Mouse (Mus musculus): ENCODE measurements at regions not wholly inside any gene's neighbourhood (a gene's known extent, or its start where the extent isn't known, plus 50 kb on each side); places are given as distances from the start of the nearest gene placed in this dataset.

DNA sequence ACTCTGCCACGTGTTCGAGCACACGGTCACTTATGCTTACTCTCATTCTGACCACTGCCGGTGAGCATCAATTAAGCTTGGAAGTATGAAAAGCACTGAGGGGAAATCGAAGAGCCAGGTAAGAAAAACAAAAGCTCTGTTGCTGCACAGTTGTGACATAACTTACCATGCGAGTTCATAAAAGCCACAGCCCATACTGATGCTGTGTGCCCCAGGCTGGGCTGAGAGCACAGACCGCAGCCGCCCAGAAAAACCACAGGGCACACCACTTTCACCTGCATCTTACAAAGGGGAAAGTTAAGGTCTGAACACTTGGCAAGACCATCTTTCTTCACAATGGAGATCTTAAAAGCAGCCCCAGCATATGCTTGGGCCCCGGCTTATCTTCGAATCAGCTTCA is 338.2 kb upstream of the Nfe2l3 start:
- H3K4me3 ChIP-seq (ENCODE audit: low read length): no peak overlapping the region
- WGBS: 89% methylated on average over 10 of the region's 10 CpGs
- H3K4me2 ChIP-seq (ENCODE audit: low read depth, low read length): no peak overlapping the region
- ATAC-seq (replicated peaks; ENCODE audit: extremely low read depth, insufficient read depth, low FRiP score): no peak
- no peaks in the 10 kb centered on the region for H3K36me3 ChIP-seq (ENCODE audit: control insufficient read depth, insufficient read depth)
- H3K27me3 ChIP-seq (ENCODE audit: control insufficient read depth, insufficient read depth, low read length): no peaks in the 10 kb centered on the region
- H3K9ac ChIP-seq (ENCODE audit: low read length): no peak overlapping the region
- no peak overlapping the region for H3K27ac ChIP-seq (ENCODE audit: low read length)
- H3K9me3 ChIP-seq (replicated peaks; ENCODE audit: control insufficient read depth, low read length): 0 out of 2 replicates have a peak, but pooled peaks cover 2% of the 10 kb centered on the region
- H3K4me1 ChIP-seq (ENCODE audit: control insufficient read depth, insufficient read depth, low read length): no peaks in the 10 kb centered on the region

DNA sequence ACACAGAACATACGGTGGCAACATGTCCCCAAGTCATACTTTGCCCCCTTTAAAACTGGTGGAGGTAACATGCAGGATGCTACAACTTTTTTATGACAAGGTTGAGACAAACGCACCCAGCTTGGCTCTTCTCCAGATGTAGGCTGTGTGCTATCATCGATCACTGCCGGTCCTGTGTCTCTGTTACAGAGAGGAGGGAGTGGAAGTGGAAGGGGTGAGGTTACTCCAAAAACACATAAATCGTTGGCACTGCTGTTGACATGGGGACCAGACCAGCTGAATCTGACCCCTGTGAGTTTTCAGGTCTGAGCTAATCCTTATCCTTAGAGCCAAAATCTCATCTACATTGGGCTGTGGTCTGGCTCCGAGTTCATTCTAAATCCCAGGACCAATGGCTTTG is 335.0 kb upstream of the Nfe2l3 start:
- H3K9ac ChIP-seq (ENCODE audit: low read length): no peak overlapping the region
- no peaks in the 10 kb centered on the region for H3K4me1 ChIP-seq (ENCODE audit: control insufficient read depth, insufficient read depth, low read length)
- no peak overlapping the region for H3K4me3 ChIP-seq (ENCODE audit: low read length)
- H3K27me3 ChIP-seq (ENCODE audit: control insufficient read depth, insufficient read depth, low read length): no peaks in the 10 kb centered on the region
- H3K9me3 ChIP-seq (replicated peaks; ENCODE audit: control insufficient read depth, low read length): 0 out of 2 replicates have a peak, but pooled peaks cover 2% of the 10 kb centered on the region
- 68% methylated on average over 6 of the region's 6 CpGs for WGBS
- no peaks in the 10 kb centered on the region for H3K36me3 ChIP-seq (ENCODE audit: control insufficient read depth, insufficient read depth)
- H3K4me2 ChIP-seq (ENCODE audit: low read depth, low read length): no peak overlapping the region
- ATAC-seq (replicated peaks; ENCODE audit: extremely low read depth, insufficient read depth, low FRiP score): no peak
- H3K27ac ChIP-seq (ENCODE audit: low read length): no peak overlapping the region

DNA sequence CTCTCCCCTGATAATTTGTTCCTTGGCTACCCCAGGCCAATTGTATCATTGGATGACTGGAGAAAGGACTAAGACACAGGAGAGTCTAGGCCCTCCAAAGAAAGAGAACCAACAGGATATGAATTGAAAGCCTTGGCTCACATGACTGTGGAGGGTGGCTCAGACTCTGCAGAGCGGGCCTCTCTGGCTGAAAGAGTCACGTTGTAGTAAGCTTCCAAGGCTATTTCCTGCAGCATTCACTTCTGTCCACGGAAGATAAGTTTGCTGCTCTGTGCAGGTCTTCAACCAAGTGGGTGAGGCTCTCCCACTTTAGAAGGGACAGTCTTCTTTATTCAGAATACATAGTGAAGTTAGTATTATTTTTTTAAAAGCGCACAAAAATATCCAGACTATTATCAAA is 332.1 kb upstream of the Nfe2l3 start:
- H3K4me1 ChIP-seq (ENCODE audit: control insufficient read depth, insufficient read depth, low read length): no peaks in the 10 kb centered on the region
- H3K9ac ChIP-seq (ENCODE audit: low read length): no peak overlapping the region
- H3K27me3 ChIP-seq (ENCODE audit: control insufficient read depth, insufficient read depth, low read length): no peaks in the 10 kb centered on the region
- ATAC-seq (replicated peaks; ENCODE audit: extremely low read depth, insufficient read depth, low FRiP score): no peak
- H3K36me3 ChIP-seq (ENCODE audit: control insufficient read depth, insufficient read depth): no peaks in the 10 kb centered on the region
- H3K4me3 ChIP-seq (ENCODE audit: low read length): no peak overlapping the region
- 0 out of 2 replicates have a peak, but pooled peaks cover 2% of the 10 kb centered on the region for H3K9me3 ChIP-seq (replicated peaks; ENCODE audit: control insufficient read depth, low read length)
- no peak overlapping the region for H3K27ac ChIP-seq (ENCODE audit: low read length)
- WGBS: 55% methylated on average over 4 of the region's 4 CpGs
- H3K4me2 ChIP-seq (ENCODE audit: low read depth, low read length): no peak overlapping the region

DNA sequence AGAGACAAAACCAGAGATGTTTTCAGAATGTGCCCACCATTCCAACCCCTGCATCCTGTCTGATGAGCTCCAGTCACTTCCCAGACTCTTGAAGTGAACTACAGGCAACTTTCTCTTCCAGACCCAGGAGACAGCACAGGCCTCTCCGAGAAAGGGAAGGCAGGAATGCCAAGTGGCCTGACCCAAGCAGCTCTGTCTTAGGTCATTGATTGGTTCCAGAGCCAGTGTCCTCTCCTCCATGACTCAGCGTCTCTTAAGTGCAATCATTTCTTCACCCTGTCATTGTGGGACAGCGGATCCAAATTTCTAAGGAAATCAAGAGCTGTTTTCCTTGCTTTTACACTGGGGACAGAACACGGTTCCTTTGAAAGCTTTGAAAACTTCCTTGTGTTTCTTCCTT is 329.2 kb upstream of the Nfe2l3 start:
- no peak overlapping the region for H3K9ac ChIP-seq (ENCODE audit: low read length)
- 48% methylated on average over 4 of the region's 4 CpGs for WGBS
- H3K4me1 ChIP-seq (ENCODE audit: control insufficient read depth, insufficient read depth, low read length): peaks cover 2% of the 10 kb centered on the region; the same call in 1 of the 2 replicates
- H3K27me3 ChIP-seq (ENCODE audit: control insufficient read depth, insufficient read depth, low read length): no peaks in the 10 kb centered on the region
- H3K4me2 ChIP-seq (ENCODE audit: low read depth, low read length): no peak overlapping the region
- ATAC-seq (replicated peaks; ENCODE audit: extremely low read depth, insufficient read depth, low FRiP score): no peak
- no peak overlapping the region for H3K27ac ChIP-seq (ENCODE audit: low read length)
- no peaks in the 10 kb centered on the region for H3K36me3 ChIP-seq (ENCODE audit: control insufficient read depth, insufficient read depth)
- H3K4me3 ChIP-seq (ENCODE audit: low read length): no peak overlapping the region
- H3K9me3 ChIP-seq (replicated peaks; ENCODE audit: control insufficient read depth, low read length): 0 out of 2 replicates have a peak, but pooled peaks cover 2% of the 10 kb centered on the region

DNA sequence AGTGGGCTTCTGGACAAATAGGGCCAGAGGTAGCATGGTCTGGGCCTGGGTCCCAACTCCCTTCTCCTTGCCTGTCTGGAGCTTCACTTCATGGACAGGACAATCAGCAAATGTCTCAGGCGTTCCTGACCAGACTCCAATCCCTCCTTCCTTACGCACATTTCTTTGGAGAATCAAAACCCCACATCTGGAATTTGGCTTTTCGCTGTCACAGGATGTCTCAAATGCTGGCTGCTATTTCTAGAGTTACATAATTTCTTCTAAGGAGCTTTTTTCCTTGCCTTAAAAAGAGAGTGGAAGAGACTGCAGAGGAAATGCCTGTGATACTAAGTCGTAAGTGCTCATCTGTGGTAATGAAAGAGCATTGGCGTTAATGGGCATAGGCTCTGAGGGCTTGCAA is 328.1 kb upstream of the Nfe2l3 start:
- Histone ChIP-seq H3K9me3 (replicated peaks; ENCODE audit: control insufficient read depth, low read length) (no peaks in the 10 kb centered on the region), H3K27ac (ENCODE audit: low read length) (no peak overlapping the region), H3K4me1 (ENCODE audit: control insufficient read depth, insufficient read depth, low read length) (peaks cover 12% of the 10 kb centered on the region), H3K9ac (ENCODE audit: low read length) (no peak overlapping the region), H3K4me2 (ENCODE audit: low read depth, low read length) (no peak overlapping the region), H3K36me3 (ENCODE audit: control insufficient read depth, insufficient read depth) (no peaks in the 10 kb centered on the region), H3K27me3 (ENCODE audit: control insufficient read depth, insufficient read depth, low read length) (no peaks in the 10 kb centered on the region), H3K4me3 (ENCODE audit: low read length) (no peak overlapping the region)
- no peak for ATAC-seq (replicated peaks; ENCODE audit: extremely low read depth, insufficient read depth, low FRiP score)
- WGBS: 69% methylated on average over 5 of the region's 5 CpGs

DNA sequence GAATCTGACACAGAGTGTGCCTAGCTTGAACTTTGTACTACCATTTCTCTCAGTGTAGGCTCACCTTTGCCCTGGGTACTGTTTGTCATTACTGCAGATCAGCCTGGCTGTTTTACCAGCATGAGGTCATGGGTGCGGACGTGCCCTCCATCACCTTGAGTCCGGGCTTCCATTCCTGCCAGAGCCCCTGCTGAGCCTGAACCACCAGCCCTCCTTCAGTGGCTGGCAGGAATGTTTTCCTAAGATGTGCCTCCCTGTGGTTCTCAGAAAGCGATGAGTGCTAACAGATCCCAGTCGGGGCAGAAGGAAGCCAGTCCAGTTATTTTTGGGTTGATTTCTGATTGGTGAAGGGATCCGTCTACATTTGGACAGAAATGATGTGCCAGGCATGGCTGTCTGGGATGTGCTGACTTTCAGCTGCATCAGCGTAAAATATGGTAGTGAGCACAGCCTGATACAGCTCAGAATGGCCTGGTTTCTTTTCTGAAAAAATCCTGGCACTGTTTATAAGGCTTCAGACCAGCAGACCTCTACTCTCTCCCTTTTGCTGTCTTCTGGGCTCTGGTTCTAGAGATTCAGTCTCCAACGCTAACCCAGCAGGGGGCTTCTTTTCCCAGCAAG is 324.0 kb upstream of the Nfe2l3 start:
- Histone ChIP-seq H3K9ac (ENCODE audit: low read length) (no peak overlapping the region), H3K4me1 (ENCODE audit: control insufficient read depth, insufficient read depth, low read length) (peaks cover 12% of the 10 kb centered on the region), H3K27me3 (ENCODE audit: control insufficient read depth, insufficient read depth, low read length) (no peaks in the 10 kb centered on the region), H3K36me3 (ENCODE audit: control insufficient read depth, insufficient read depth) (no peaks in the 10 kb centered on the region), H3K9me3 (replicated peaks; ENCODE audit: control insufficient read depth, low read length) (no peaks in the 10 kb centered on the region), H3K27ac (ENCODE audit: low read length) (peak overlapping the region; percentile 63), H3K4me3 (ENCODE audit: low read length) (no peak overlapping the region), H3K4me2 (ENCODE audit: low read depth, low read length) (no peak overlapping the region)
- 17% methylated on average over 8 of the region's 8 CpGs for WGBS
- ATAC-seq (replicated peaks; ENCODE audit: extremely low read depth, insufficient read depth, low FRiP score): peak; percentile 76

DNA sequence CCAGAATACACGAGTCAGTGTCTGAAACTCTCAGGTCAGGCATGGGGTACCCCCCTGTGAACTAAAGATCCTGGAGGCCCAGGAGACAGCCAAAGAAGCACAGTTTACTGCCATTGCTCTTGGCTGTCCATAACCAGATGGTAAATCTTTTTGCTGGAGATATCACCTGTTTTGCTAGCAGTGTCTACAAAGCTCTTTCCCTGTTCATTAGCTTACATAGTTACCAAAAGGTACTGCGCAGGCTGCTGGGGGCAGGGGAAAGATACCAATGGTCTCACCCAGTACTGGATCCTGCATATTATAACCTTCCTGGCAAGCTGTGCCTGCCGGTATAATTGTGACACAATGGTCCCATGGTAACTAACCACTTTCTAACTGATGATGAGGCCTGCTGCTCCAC is 321.9 kb upstream of the Nfe2l3 start:
- peaks cover 12% of the 10 kb centered on the region for H3K4me1 ChIP-seq (ENCODE audit: control insufficient read depth, insufficient read depth, low read length)
- no peaks in the 10 kb centered on the region for H3K36me3 ChIP-seq (ENCODE audit: control insufficient read depth, insufficient read depth)
- H3K4me2 ChIP-seq (ENCODE audit: low read depth, low read length): no peak overlapping the region
- H3K27me3 ChIP-seq (ENCODE audit: control insufficient read depth, insufficient read depth, low read length): no peaks in the 10 kb centered on the region
- WGBS: 87% methylated on average over 3 of the region's 3 CpGs
- ATAC-seq (replicated peaks; ENCODE audit: extremely low read depth, insufficient read depth, low FRiP score): no peak
- H3K4me3 ChIP-seq (ENCODE audit: low read length): no peak overlapping the region
- no peak overlapping the region for H3K27ac ChIP-seq (ENCODE audit: low read length)
- no peaks in the 10 kb centered on the region for H3K9me3 ChIP-seq (replicated peaks; ENCODE audit: control insufficient read depth, low read length)
- H3K9ac ChIP-seq (ENCODE audit: low read length): no peak overlapping the region

DNA sequence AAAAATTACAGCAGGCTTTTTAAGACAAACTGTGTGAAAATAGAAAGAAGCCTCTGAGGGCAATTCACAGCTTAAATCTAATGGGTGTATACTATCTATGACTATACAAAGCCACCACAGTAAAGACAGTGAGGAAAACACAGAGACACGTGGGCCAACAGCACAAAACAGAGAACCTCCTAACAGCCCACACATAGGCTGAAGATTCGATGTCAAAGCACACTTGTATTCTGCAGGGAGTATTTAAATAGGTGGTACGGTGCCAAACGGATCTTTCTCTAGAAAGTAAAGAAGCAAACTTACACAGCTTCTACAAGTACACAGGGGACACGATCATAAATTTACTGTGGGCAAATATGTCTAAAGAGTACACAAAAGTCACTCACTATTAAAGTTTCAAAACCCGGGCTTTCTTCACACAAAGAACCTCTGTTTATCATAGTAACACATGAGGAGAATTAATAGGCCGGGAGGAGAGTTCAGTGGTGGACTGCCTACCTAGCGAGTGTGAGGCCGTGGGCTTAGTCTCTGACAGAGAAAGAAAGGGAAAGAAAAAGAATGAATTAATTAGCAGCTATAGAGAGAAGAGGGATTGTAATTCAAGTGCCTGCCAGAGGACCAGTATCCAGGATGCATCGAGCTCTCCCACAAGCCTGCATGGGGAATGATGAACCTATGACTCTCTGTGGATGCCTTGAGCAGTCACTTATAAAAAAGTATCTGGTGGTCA is 317.7 kb upstream of the Nfe2l3 start:
- no peak overlapping the region for H3K4me3 ChIP-seq (ENCODE audit: low read length)
- H3K4me2 ChIP-seq (ENCODE audit: low read depth, low read length): no peak overlapping the region
- no peaks in the 10 kb centered on the region for H3K9me3 ChIP-seq (replicated peaks; ENCODE audit: control insufficient read depth, low read length)
- ATAC-seq (replicated peaks; ENCODE audit: extremely low read depth, insufficient read depth, low FRiP score): no peak
- WGBS: 82% methylated on average over 10 of the region's 10 CpGs
- H3K4me1 ChIP-seq (ENCODE audit: control insufficient read depth, insufficient read depth, low read length): peaks cover 7% of the 10 kb centered on the region
- no peak overlapping the region for H3K9ac ChIP-seq (ENCODE audit: low read length)
- no peaks in the 10 kb centered on the region for H3K27me3 ChIP-seq (ENCODE audit: control insufficient read depth, insufficient read depth, low read length)
- no peaks in the 10 kb centered on the region for H3K36me3 ChIP-seq (ENCODE audit: control insufficient read depth, insufficient read depth)
- H3K27ac ChIP-seq (ENCODE audit: low read length): no peak overlapping the region

DNA sequence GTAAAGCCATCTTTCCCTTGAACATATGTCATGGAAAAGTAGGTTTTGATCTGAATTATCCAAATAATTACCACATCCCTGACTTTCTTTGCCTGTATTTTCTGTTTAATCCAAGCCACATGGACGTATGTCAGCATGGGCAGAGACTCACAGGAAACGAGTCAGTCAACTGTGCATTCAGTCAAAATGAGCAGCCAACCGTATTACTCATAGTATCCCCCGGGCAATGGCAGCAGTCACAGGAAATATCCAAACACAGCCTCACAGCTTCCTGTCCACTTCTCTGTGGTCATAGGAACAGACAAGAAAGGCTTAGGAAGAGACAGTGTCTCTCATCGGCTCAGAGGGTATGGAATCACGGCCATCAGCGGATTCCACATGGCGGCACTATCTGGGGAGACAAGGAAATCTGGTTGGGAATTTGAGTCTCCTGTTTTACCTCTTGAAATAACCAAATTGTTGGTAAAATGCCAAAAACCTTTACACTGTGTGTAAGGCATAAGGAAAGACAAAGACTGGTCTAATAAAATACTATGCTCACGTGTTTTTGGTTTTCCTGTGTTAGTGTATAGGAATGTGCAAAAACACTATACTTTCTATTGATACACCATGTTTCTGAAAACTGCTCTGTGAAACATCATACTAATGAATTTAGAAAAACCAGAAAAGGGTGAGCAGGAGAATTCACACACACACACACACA is 313.5 kb upstream of the Nfe2l3 start:
- Histone ChIP-seq H3K4me2 (ENCODE audit: low read depth, low read length) (no peak overlapping the region), H3K9me3 (replicated peaks; ENCODE audit: control insufficient read depth, low read length) (no peaks in the 10 kb centered on the region), H3K27me3 (ENCODE audit: control insufficient read depth, insufficient read depth, low read length) (no peaks in the 10 kb centered on the region), H3K36me3 (ENCODE audit: control insufficient read depth, insufficient read depth) (no peaks in the 10 kb centered on the region), H3K4me3 (ENCODE audit: low read length) (no peak overlapping the region), H3K27ac (ENCODE audit: low read length) (no peak overlapping the region), H3K4me1 (ENCODE audit: control insufficient read depth, insufficient read depth, low read length) (peaks cover 7% of the 10 kb centered on the region), H3K9ac (ENCODE audit: low read length) (no peak overlapping the region)
- 59% methylated on average over 9 of the region's 9 CpGs for WGBS
- peak; percentile 45; the same call in 1 of the 2 replicates for ATAC-seq (replicated peaks; ENCODE audit: extremely low read depth, insufficient read depth, low FRiP score)

All from heart, embryonic 16.5 days (tissue).